Mouse (Mus musculus) heart, postnatal 4 days (tissue): ENCODE measurements around the gene Pidd1. TPM values are rescaled to one million over a fixed set of nuclear protein-coding genes. Genes with fewer than 3 reads are reported as not detected.

Experiments used
- DNase-seq: peaks from one replicate; pipeline ENCODE4 v3.0.0; 2021
- total RNA-seq, 2 experiments: library from RNA; stranded (reverse); gene quantifications; 2 replicates each; pipeline ENCODE4 v1.2.3; 2021

The Pidd1 gene
- total RNA-seq, 2 experiments from 2014 or later: 5.9 to 6.4 TPM

DNA sequence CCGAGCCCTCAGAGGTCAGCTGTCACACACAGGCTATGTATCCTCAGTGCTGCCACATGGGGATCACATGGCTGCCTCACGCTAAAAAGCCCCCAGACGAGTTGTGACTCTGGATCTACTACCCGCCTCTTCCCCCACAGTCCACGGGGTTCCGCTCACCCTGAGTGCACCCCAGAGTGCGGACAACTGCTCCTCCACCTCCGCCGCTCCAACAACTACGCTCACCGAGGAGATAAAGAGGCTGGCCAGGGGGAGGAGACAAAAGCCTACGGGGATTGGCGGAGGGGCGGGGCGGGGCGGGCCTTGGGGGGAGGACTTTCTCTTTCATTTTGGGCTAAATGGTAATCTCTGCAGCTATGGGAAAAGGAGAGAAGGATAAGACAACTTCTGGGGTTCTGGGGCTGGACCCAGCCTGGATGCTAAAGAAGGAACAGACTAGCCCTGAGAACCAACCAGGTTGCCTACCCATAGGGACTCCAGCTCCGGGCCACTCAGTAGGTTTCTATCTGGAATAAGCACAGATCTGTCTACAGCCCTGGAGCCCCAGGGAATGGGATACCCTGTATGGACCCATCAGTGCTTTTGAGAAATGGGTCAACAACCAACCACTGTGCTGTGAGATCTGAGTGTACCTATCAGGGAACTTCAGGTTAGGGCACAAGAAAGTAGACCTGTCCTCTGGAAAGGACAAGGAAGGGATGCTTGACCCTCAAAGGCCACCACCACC lies 8.5 kb downstream of the Pidd1 start:
- DNase-seq: peak; percentile 68

DNA sequence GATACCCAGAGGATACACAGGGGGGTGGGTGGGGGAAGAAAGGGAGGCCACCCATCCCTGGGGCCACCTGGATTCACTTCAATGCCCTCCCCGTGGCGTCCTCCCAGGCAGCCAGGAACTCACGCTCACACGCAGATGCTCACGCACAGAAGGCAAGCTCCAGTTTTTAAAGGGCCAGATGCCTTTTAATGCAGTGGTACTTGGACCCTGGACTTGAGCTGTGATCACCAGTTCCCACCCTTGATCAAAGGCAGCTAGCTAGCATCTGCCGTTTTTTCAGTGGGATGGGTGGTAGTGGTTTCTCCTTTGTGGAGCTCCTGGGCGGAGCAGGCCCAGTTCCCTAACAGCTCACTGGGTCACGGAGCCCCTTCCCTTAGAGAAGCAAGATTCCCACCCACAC lies 9.4 kb downstream of the Pidd1 start:
- no peak for DNase-seq

DNA sequence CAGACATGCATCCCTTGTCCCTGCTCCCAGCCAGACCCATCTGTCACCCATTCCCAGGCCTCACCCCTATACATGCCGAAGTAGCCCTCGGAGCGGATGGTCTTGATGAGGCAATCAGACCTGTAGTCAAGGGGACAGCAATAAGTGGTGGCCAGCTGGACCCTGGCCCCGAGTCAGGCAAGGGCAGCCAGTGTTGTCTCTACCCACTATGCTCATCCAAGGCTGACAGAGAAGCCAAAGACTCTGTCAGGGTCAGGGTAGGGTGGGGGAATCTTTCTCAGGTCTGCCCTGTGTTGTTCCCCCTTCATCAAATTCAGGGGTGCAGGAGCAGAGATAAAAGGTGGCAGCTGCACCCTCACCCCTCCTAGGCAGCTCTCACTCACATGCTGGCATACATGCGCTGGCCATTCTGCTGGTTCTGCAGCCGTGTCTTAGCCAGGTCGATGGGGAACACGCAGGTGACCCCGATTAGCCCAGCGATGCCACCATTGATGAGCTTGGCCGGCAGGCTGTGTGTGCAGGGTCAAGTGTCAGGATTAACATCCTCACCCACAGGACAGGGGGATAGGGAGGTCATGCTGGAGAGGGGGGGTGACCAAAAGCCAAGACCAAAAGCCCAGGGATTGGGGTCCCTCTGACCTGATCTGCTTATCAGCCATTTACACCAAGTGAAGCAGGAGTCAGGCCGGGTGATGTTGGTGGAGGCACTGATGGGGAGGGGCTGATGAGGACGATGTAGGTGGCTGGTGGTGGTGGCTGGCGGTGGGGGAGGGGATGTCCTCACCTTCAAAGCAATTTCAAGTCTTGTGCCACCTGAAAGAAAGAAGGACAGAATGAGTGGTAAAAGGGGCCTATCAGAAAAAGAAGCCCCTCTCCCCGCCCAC lies 10.1 kb downstream of the Pidd1 start:
- DNase-seq: no peak

- peak; percentile 72 for DNase-seq
Observed at GRCm38 (mm10) chr7:141432741-141433516, 10.9 kb downstream of the Pidd1 start.

GRCm38 (mm10) chr7:141432186-141432611 lies 11.6 kb downstream of the Pidd1 start:
- DNase-seq: peak; percentile 74

DNA sequence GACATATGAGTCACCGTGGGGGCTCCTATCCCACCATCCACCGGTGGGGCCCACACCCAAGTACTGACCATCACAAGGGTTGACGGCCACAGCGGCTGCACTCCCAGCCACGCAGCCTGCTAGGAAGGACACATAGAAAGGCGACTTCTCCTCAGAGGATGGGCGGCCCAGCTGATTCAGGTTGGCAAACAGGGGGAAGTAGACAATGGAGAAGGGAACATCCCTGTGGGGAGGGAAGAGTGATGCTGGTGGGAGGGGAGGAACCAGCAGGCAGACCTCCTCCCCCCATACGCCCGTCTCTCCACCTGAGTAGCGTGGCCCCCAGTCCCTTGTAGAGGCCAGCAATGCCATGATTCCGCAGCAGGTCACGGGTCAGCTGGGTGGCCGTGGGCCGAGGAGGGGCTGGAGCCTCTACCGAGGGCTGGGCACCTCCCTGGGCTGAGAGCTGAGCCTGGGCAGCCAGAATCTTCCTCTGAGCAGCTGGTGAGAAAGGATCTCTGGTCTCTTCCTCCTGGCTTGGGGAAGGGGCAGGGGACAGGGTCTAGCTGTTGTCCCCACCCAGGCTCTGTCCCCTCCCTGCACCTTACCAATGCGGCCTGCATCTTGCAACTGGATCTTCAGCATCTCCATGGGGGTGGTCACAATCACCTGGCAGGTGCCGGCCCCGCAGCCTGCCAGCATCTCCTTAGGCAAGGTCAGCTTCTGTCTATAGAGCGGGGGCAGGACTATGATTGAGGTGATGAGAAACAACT lies 12.2 kb downstream of the Pidd1 start:
- no peak for DNase-seq

- no peak for DNase-seq
Observed at GRCm38 (mm10) chr7:141430585-141431240, 13.1 kb downstream of the Pidd1 start.

DNA sequence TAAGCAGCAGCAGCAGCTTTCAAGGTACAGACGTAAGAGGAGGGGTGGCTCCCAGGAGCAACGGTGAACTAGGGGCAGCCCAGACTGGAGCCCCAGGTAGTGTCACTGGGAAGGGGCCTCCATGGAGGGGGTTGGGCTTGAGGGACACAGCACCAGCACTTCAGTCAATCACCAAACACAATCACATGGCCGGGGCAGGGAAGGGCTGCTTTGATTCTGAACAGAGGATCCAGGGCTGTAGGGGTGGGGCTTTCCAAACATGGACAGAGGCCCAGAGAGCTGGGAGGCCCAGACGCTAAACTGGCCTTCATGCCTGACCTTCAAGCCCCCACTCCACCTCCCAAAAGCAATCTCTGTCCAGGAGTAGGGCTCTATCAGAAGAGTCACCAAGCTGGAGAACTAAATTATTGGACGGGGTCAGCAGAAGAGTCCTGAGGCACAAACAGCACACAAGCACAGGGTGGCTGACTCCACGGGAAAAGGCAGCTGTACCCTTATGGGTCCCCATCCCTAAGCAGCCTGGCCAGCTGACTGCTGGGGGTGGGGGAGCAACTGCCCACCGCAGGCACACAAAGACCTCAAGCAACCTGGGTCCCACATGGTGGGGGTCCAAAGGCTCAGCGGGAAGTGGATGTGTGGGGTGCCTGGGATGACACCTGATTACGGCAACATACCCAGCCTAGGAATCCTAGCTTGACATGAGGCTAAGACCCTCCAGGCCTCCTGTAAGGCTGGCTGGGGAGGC lies 13.8 kb downstream of the Pidd1 start:
- peak; percentile 33 for DNase-seq

DNA sequence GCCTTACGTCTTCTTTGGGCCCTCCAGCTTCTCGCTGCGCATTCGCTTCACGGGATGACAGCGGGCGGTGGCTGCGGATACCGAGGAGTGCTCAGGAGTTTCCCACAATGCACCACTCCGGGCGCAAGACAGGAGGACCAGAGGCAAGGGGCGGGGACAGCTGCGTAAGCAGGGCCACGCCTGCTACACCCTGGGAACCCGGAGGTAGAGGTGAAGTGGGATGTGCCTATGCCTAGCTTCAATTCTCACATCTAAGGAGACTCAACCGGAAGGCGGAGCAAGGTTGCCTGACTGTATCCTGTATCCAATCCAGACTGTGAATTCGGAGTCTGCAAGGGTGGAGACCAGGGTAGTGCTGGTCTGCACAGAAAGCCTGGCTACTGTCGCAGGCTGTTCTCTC lies 14.5 kb downstream of the Pidd1 start, which contains the start of gene Cend1:
Gene Cend1 (minus strand): TSS at position 182 of the 400 bp plus-strand sequence.
- DNase-seq: peak; percentile 50

- DNase-seq: no peak
Observed at GRCm38 (mm10) chr7:141428701-141429100, 15.1 kb downstream of the Pidd1 start.

DNA sequence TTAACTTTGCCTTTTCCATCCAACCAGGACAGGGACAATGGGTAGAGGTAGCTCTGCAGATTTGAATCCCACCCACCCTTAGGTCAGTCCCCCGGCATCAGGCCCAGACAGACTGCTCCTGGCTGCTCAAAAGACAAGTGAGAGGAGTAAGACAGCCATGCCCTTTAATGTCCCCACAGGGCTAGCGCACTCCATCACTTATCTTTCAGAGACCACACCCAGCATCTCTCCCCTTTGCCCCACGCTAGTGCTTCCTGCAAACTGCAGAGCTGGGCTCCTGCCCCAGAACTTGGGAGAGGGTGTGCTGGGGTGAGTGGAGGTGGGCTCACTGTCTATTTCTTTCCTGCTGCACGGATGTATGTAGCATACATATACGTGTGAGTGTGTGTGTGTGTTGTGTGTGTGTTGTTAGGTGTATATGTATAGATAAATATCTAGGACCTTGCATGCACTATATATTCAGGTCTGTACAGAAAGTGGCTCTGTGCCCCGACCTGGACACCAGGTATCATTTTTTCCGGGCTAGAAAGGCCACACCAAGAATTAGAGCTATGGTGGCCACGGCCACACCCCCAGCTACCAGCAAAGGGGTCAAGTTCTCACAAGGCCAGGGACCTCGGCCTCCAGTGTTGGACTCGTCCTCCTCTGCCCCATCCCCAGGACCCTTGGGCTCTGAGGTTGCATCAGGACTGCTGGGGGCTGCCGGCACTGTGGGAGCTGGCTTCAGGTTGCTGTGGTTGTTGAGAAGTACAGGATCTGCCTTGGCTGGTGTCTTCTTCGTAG lies 16.7 kb downstream of the Pidd1 start:
- DNase-seq: no peak

GRCm38 (mm10) chr7:141423811-141424210 lies 20.0 kb downstream of the Pidd1 start:
- DNase-seq: no peak

- DNase-seq: no peak
Observed at GRCm38 (mm10) chr7:141420030-141420702, 23.7 kb downstream of the Pidd1 start.

- no peak for DNase-seq
Observed at GRCm38 (mm10) chr7:141418970-141419369, 24.9 kb downstream of the Pidd1 start.

GRCm38 (mm10) chr7:141417731-141418681 lies 25.8 kb downstream of the Pidd1 start:
- no peak for DNase-seq

GRCm38 (mm10) chr7:141416144-141416841 lies 27.5 kb downstream of the Pidd1 start:
- DNase-seq: no peak
